Mouse (Mus musculus) forebrain, embryonic 11.5 days (tissue): ENCODE measurements around the gene Trappc10. TPM values are rescaled to one million over a fixed set of nuclear protein-coding genes. Genes with fewer than 3 reads are reported as not detected.
A peak's percentile ranks its signal among the peaks of the same experiment; 100 is the strongest.
"Not testable (repeated sequence)": the region's sequence is repeated elsewhere in the genome, so short reads cannot be mapped to it uniquely, and the experiment has no call there.

ENCODE experiments used
- ATAC-seq: fragments of 200-750 bp; cut with Nextera tagmentation; replicated peaks from 2 replicates; pipeline ENCODE4 v1.8.0; 2017; ENCODE audit warnings: moderate TSS enrichment; ENCODE audit not compliant: low FRiP score
- DNase-seq: peaks from one replicate; pipeline ENCODE4 v3.0.0-alpha.2; 2017; ENCODE audit warnings: low spot score
- H3K27ac ChIP-seq: fragments of 300-500 bp; sonication (generic); 2 replicates; pipeline ENCODE4 v1.5.1; 2014; ENCODE audit warnings: low read depth, low read length
- H3K27me3 ChIP-seq: fragments of 300-500 bp; sonication (generic); 2 replicates; pipeline ENCODE4 v1.6.1; 2014; ENCODE audit warnings: mild to moderate bottlenecking, low read length, mixed read lengths; ENCODE audit not compliant: control insufficient read depth, insufficient read depth
- H3K36me3 ChIP-seq: fragments of 300-500 bp; sonication (generic); 2 replicates; pipeline ENCODE4 v1.6.1; 2014; ENCODE audit warnings: mild to moderate bottlenecking, low read length, moderate library complexity, mixed read lengths; ENCODE audit not compliant: control insufficient read depth, insufficient read depth
- H3K4me1 ChIP-seq: fragments of 300-500 bp; sonication (generic); replicated peaks from 2 replicates; pipeline ENCODE4 v1.6.1; 2014; ENCODE audit warnings: low read length, mixed read lengths; ENCODE audit not compliant: control insufficient read depth, insufficient read depth
- H3K4me2 ChIP-seq: fragments of 300-500 bp; sonication (generic); 2 replicates; pipeline ENCODE4 v1.6.1; 2014; ENCODE audit warnings: low read depth, mild to moderate bottlenecking, low read length, moderate library complexity, mixed read lengths; ENCODE audit not compliant: severe bottlenecking
- H3K4me3 ChIP-seq: fragments of 300-500 bp; sonication (generic); 2 replicates; pipeline ENCODE4 v1.5.1; 2014; ENCODE audit warnings: low read depth, low read length
- H3K9ac ChIP-seq: fragments of 300-500 bp; sonication (generic); 2 replicates; pipeline ENCODE4 v1.6.1; 2014; ENCODE audit warnings: low read length
- H3K9me3 ChIP-seq: fragments of 300-500 bp; sonication (generic); 2 replicates; pipeline ENCODE4 v1.6.1; 2016; ENCODE audit warnings: low read length, mixed read lengths; ENCODE audit not compliant: control insufficient read depth
- WGBS: fragments of 180-500 bp; shearing (Covaris S2); extraction: QIAGEN DNeasy Blood & Tissue Kit; methylation state at CpG from one replicate; pipeline ENCODE4 v1.1.7; 2014; 5-methylcytosine and 5-hydroxymethylcytosine counted together
- polyA plus RNA-seq: library from polyadenylated mRNA; unstranded; fragments of >200 nt; fragmentation: Nextera tagmentation; extraction: Ambion mirVana; gene quantifications from 2 replicates; pipeline ENCODE4 v1.2.1, GENCODE M21; 2014

Gene Trappc10
- polyA plus RNA-seq, 1 experiment from 2014 or later, result 15.5 TPM

DNA sequence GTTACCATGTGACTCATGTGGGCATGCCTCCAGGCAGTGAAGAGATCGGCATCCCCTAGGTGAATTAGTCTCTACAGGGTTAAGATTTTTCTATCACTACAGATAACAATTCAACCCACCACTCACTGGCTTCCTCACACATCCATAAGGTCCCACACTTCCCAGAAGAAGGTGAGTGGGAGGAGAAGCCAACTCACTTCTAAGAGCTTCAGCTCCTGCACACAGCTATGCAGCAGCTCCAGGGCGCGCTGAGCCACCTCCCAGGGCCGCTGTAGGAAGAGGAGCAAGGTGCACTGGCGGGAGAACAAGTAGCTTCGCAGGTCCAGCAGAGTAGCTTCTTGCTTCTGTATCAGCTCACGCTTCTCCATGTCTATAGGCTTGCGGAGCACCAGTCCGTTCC, 30.1 kb downstream of the Trappc10 start:
- DNase-seq (no peak), ATAC-seq (no peak)
- Histone ChIP-seq H3K36me3 (no peaks in the 10 kb centered on the region; the same call in 1 of the 2 replicates), H3K27ac (no peak overlapping the region), H3K9ac (no peak overlapping the region), H3K4me3 (no peak overlapping the region), H3K27me3 (no peaks in the 10 kb centered on the region), H3K4me1 (no peaks in the 10 kb centered on the region), H3K4me2 (no peak overlapping the region), H3K9me3 (no peaks in the 10 kb centered on the region)
- WGBS, result 96% methylated on average over 9 of the region's 9 CpGs

DNA sequence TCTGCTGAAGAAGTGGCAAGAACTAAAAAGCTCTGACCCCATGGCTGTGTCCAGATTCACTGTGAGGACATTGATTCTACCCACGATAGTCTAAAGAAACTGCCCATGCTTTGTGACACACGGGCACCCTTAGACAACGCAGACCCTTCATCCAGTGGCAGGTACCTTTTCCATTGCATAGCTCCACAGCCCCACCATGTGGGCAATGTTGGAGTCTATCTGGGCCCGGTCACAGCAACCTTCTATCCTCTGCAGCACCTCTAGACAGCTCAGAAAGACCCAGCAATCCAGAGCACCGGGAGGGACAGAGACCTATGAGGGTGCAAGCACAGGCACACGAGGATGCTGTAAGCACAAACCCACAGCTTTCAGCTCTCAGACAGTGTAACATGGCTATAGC, 33.1 kb downstream of the Trappc10 start:
- no peak for DNase-seq
- no peaks in the 10 kb centered on the region; the same call in 1 of the 2 replicates for H3K36me3 ChIP-seq

DNA sequence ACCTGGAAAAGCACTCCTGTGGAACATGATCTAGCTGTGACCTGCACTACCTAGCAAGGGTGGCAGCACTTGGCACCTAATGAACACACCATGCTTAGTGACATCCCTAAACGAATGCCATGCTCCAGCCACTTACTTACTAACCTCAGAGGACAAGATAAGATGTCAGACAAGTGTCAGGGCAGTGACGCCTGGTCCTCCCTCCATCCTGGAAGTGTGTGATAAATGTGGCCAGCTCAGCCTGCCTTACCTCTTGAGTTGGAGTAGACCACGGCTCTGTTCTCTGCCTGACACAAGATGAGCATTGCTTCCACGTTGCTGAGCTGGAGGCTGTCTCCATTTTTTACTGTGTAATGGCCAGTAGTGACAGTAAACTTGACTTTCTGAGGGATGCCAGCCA, 43.3 kb downstream of the Trappc10 start:
- H3K4me2 ChIP-seq, result no peak overlapping the region
- ATAC-seq (no peak), DNase-seq (no peak)
- H3K27me3 ChIP-seq, result no peaks in the 10 kb centered on the region
- H3K36me3 ChIP-seq, result peaks cover 7% of the 10 kb centered on the region; the same call in 1 of the 2 replicates
- H3K9me3 ChIP-seq, result no peaks in the 10 kb centered on the region
- no peak overlapping the region for H3K27ac ChIP-seq
- H3K9ac ChIP-seq, result no peak overlapping the region
- WGBS, result 94% methylated on average over 4 of the region's 4 CpGs
- no peaks in the 10 kb centered on the region for H3K4me1 ChIP-seq
- H3K4me3 ChIP-seq, result no peak overlapping the region

More for the DNA sequence above, 33.1 kb downstream of the Trappc10 start:
- 75% methylated on average over 6 of the region's 6 CpGs for WGBS
- H3K4me3 ChIP-seq, result no peak overlapping the region
- H3K9me3 ChIP-seq, result no peaks in the 10 kb centered on the region
- H3K9ac ChIP-seq, result no peak overlapping the region
- H3K27ac ChIP-seq, result no peak overlapping the region
- H3K4me2 ChIP-seq, result no peak overlapping the region
- no peaks in the 10 kb centered on the region for H3K27me3 ChIP-seq
- ATAC-seq, result no peak
- H3K4me1 ChIP-seq, result no peaks in the 10 kb centered on the region

DNA sequence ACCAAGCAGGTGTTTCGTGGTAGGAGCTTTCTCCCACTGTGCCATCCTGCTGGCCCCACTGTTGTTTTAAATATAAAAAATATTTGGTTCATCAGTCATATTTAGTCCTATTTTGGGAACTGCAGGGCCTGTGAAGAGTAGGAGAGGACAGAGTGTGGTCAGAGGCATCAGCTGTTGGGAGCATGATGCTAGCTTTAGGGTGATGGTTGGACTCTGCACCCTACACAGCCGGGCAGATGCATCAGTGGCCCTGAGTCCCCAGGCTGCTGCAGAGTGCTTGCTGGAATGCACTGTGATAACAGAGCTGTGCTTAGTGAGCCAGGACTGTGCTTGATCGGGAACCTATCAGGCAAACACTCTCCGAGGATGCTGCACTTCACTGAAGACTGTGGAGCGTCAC, 51.5 kb downstream of the Trappc10 start:
- 90% methylated on average over 5 of the region's 5 CpGs for WGBS
- no peak overlapping the region for H3K4me3 ChIP-seq
- H3K9ac ChIP-seq, result no peak overlapping the region
- H3K27me3 ChIP-seq, result no peaks in the 10 kb centered on the region
- H3K36me3 ChIP-seq, result peaks cover 6% of the 10 kb centered on the region; the same call in 1 of the 2 replicates
- no peaks in the 10 kb centered on the region for H3K9me3 ChIP-seq
- ATAC-seq (no peak), DNase-seq (no peak)
- H3K4me1 ChIP-seq, result no peaks in the 10 kb centered on the region
- H3K27ac ChIP-seq, result no peak overlapping the region
- no peak overlapping the region for H3K4me2 ChIP-seq

- not testable (repeated sequence) for DNase-seq, H3K36me3 ChIP-seq, H3K27me3 ChIP-seq, H3K27ac ChIP-seq, H3K9me3 ChIP-seq, H3K4me3 ChIP-seq, H3K9ac ChIP-seq, ATAC-seq, H3K4me2 ChIP-seq, H3K4me1 ChIP-seq
- 93% methylated on average over 4 of the region's 4 CpGs for WGBS
Observed at GRCm38 (mm10) chr10:78186076-78186475, 58.4 kb downstream of the Trappc10 start.

GRCm38 (mm10) chr10:78185381-78185725, 59.1 kb downstream of the Trappc10 start:
- H3K4me1 ChIP-seq, result peaks cover 7% of the 10 kb centered on the region; the same call in 1 of the 2 replicates
- peaks cover 4% of the 10 kb centered on the region; the same call in 1 of the 2 replicates for H3K36me3 ChIP-seq
- DNase-seq, result no peak
- 28% methylated on average over 9 of the region's 9 CpGs for WGBS
- H3K9ac ChIP-seq, result peak overlapping the region; percentile 35
- no peak overlapping the region for H3K27ac ChIP-seq
- H3K9me3 ChIP-seq, result no peaks in the 10 kb centered on the region
- H3K4me3 ChIP-seq, result peak overlapping the region; percentile 63
- peak overlapping the region; percentile 96; the same call in 1 of the 2 replicates for H3K4me2 ChIP-seq
- H3K27me3 ChIP-seq, result no peaks in the 10 kb centered on the region
- ATAC-seq, result peak; percentile 19; the same call in 1 of the 2 replicates

DNA sequence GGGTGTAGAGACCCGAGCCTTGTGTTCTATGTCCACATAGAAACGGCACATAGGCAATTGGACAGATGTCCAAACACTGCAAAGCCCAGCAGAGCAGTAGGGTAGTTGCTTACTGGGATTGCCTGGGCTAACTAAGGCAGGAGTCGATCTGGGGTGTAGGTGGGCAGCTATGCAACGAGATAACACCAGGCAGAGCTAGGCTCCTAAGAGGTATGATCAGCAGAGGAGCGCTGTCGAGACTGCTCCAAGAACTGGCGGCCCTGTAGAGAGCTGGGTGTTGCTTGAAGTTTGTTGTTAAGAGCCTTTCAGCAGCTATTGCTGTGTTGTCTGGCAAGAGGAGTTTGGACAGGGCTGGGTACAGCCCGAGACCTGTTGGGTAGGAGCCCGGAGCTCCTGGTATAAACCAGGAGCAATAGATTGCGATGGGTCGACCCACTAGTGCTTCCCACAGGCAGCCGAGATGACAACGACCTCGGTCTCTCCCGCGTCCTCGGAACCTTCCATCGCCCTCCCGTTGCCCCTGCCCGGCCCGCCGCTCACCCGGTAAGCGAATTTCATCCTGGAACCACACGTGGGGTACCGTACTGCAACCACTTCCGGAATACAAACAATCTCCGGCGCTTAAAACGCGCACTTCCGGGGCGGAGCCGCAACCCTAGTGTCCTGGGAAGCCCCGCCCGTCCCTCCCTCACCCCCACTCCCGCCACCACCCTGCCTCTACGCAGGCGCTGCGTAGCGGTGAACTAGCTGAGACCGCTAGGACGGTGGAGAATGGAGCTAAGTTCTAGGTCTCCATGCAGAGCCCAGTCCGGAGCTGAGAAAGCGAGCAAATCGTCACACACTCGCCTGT, 59.7 kb downstream of the Trappc10 start, which contains the start of gene Pwp2:
TSS of gene Pwp2 (minus strand) at position 619 of the 850 bp plus-strand sequence.
- H3K9me3 ChIP-seq, result no peaks in the 10 kb centered on the region
- H3K36me3 ChIP-seq, result peaks cover 7% of the 10 kb centered on the region; the same call in 1 of the 2 replicates
- ATAC-seq (peak; percentile 95), DNase-seq (peak; percentile 94)
- no peak within 1 kb of the TSS for H3K27ac ChIP-seq
- peak within 1 kb of the TSS; percentile 35 for H3K9ac ChIP-seq
- peak within 1 kb of the TSS; percentile 96 for H3K4me2 ChIP-seq
- no peaks in the 10 kb centered on the region for H3K27me3 ChIP-seq
- H3K4me3 ChIP-seq, result peak within 1 kb of the TSS; percentile 63
- H3K4me1 ChIP-seq, result peaks cover 7% of the 10 kb centered on the region; the same call in 1 of the 2 replicates
- 2% methylated on average over 47 of the region's 47 CpGs for WGBS

DNA sequence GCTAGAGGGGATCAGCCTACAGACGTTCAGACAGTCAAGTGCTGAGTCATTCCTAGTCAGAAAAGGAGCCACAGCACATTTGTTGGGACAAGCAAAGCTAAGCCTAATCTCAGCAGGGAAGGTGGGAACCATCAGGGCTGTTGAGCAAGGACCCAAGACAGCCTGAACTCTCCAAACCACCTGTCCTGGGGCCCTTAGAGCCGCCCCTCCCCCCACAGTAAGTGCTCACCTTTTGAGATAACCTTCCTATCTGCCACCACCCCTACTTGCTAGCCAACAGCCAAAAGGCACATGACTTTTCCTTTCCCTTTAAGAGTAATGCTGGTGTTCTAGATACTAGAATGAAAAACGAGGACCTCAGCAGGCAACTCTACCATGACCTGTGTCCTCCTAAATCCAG, 60.9 kb downstream of the Trappc10 start:
- ATAC-seq, result no peak

More for the DNA sequence above, 60.9 kb downstream of the Trappc10 start:
- no peaks in the 10 kb centered on the region for H3K9me3 ChIP-seq
- 82% methylated on average over 3 of the region's 3 CpGs for WGBS
- peaks cover 9% of the 10 kb centered on the region; the same call in 1 of the 2 replicates for H3K36me3 ChIP-seq
- no peak for DNase-seq
- H3K9ac ChIP-seq, result no peak overlapping the region
- H3K4me3 ChIP-seq, result no peak overlapping the region
- H3K4me1 ChIP-seq, result peaks cover 7% of the 10 kb centered on the region; the same call in 1 of the 2 replicates
- H3K27ac ChIP-seq, result no peak overlapping the region
- H3K4me2 ChIP-seq, result no peak overlapping the region
- H3K27me3 ChIP-seq, result no peaks in the 10 kb centered on the region
